ENCODE assay signal across 14 mouse cellular contexts in genomic region chr8:70648164-70648442, GRCm38 (mm10). TPM values are rescaled to one million over a fixed set of nuclear protein-coding genes. Genes with fewer than 3 reads are reported as not detected.
A peak's percentile ranks its signal among the peaks of the same experiment; 100 is the strongest.
DNase-seq lines count a peak whose midpoint lies in the region; ATAC-seq and TF ChIP-seq lines count a peak whose summit lies in the region.
"Had no signal": no experiment of that assay in that cellular context is flagged by ENCODE, and none has a peak within 500 bp of the region (broad histone marks: within the 10 kb centered on the region; RNA-seq: fewer than 3 reads in every experiment).

No protein-coding gene starts in this region.

- no peaks in the 10 kb centered on the region for H3K9me3 ChIP-seq in heart, embryonic 14.5 days (ENCODE audit: control insufficient read depth, low read length)
- no peaks in the 10 kb centered on the region for H3K9me3 ChIP-seq in neural tube, embryonic 11.5 days (ENCODE audit: control insufficient read depth, low read length)

- H3K27ac ChIP-seq in heart, embryonic 14.5 days (replicated peaks in 1 of 2; ENCODE audit: control insufficient read depth in 1 of 2, insufficient read depth in 1 of 2, low read depth in 2 of 2, low read length in 2 of 2): peak overlapping the region; percentile 74 to 89
- peak overlapping the region; percentile 56 for H3K27ac ChIP-seq in neural tube, embryonic 11.5 days (ENCODE audit: low read depth, low read length)
- H3K27ac ChIP-seq in liver, adult 2 months (replicated peaks; ENCODE audit: insufficient read depth, low read depth, low read length): peak overlapping the region; percentile 92

- no peak overlapping the region for H3K4me2 ChIP-seq in heart, embryonic 14.5 days (ENCODE audit: low read length)
- no peak overlapping the region for H3K4me2 ChIP-seq in neural tube, embryonic 11.5 days (ENCODE audit: low read depth)

- no peak for ATAC-seq in heart, embryonic 14.5 days (ENCODE audit: insufficient number of reproducible peaks, insufficient read depth, low FRiP score, low read depth)
- no peak for ATAC-seq in neural tube, embryonic 11.5 days (ENCODE audit: insufficient read depth, low FRiP score, low TSS enrichment)
- ATAC-seq: lung, postnatal 0 days had no signal

- DNase-seq in heart, postnatal 14 days: no peak
- DNase-seq in neural tube, embryonic 11.5 days (ENCODE audit: low spot score): no peak
- no peak for DNase-seq in neural tube, embryonic 10.5 days (ENCODE audit: extremely low spot score, low spot score)
- DNase-seq in liver, adult 2 months (ENCODE audit: extremely low read depth, low read depth, low spot score): peak; percentile 99
- DNase-seq in layer of hippocampus, postnatal 10 days (ENCODE audit: low spot score in 2 of 2): no peak
- no peak for DNase-seq in thymus, postnatal 25 days
- no peak for DNase-seq in left cerebral cortex, adult 11 months (ENCODE audit: low spot score)
- DNase-seq: cerebellum, adult 9-11 months; thymus, postnatal 14 days had no signal

- peaks cover 39% of the 10 kb centered on the region for H3K36me3 ChIP-seq in heart, embryonic 14.5 days (ENCODE audit: control insufficient read depth, insufficient read depth, low read length)
- peaks cover 7% of the 10 kb centered on the region; the same call in 1 of the 2 replicates for H3K36me3 ChIP-seq in neural tube, embryonic 11.5 days (ENCODE audit: control insufficient read depth, insufficient read depth, low read length)
- H3K36me3 ChIP-seq in liver, adult 2 months (ENCODE audit: control insufficient read depth, insufficient read depth, low read length): peaks cover 20% of the 10 kb centered on the region

- H3K4me3 ChIP-seq in heart, embryonic 14.5 days (ENCODE audit: control insufficient read depth in 1 of 2, insufficient read depth in 1 of 2, low read depth in 1 of 2, low read length in 2 of 2): no peak overlapping the region
- no peak overlapping the region for H3K4me3 ChIP-seq in neural tube, embryonic 11.5 days (ENCODE audit: low read depth, low read length)
- H3K4me3 ChIP-seq in liver, adult 2 months (ENCODE audit: insufficient read depth, low read depth, low read length): no peak overlapping the region
- H3K4me3 ChIP-seq: erythroblast, embryonic 14.5 days; myocyte had no signal

- H3K27me3 ChIP-seq in heart, embryonic 14.5 days (ENCODE audit: control insufficient read depth, insufficient read depth, low read length): no peaks in the 10 kb centered on the region
- no peaks in the 10 kb centered on the region for H3K27me3 ChIP-seq in neural tube, embryonic 11.5 days (ENCODE audit: control insufficient read depth, insufficient read depth, low read length)
- H3K27me3 ChIP-seq in liver, adult 2 months (ENCODE audit: control insufficient read depth, insufficient read depth, low read length): no peaks in the 10 kb centered on the region

- 31% methylated on average over 1 of the region's 1 CpGs for WGBS in heart, embryonic 14.5 days
- WGBS in neural tube, embryonic 11.5 days: 57% methylated on average over 1 of the region's 1 CpGs
- 20% methylated on average over 1 of the region's 1 CpGs for WGBS in liver, adult 2 months

- peak overlapping the region; percentile 50; the same call in 1 of the 2 replicates for H3K9ac ChIP-seq in heart, embryonic 14.5 days (ENCODE audit: low read length)
- no peak overlapping the region; the same call in 1 of the 2 replicates for H3K9ac ChIP-seq in neural tube, embryonic 11.5 days (ENCODE audit: low read length)
- H3K9ac ChIP-seq in liver, adult 2 months (ENCODE audit: low read depth, low read length): no peak overlapping the region; the same call in 1 of the 2 replicates

- TF ChIP-seq CTCF in liver, adult 2 months (IDR thresholded peaks at IDR 0.05; ENCODE audit: low read depth, low read length): no peak

- peaks cover 40 to 50% of the 10 kb centered on the region in 2 experiments for H3K4me1 ChIP-seq in heart, embryonic 14.5 days (ENCODE audit: control insufficient read depth in 2 of 2, insufficient read depth in 2 of 2, low read length in 2 of 2)
- H3K4me1 ChIP-seq in neural tube, embryonic 11.5 days (ENCODE audit: control insufficient read depth, insufficient read depth, low read length): peaks cover 33% of the 10 kb centered on the region
- H3K4me1 ChIP-seq in liver, adult 2 months (ENCODE audit: control insufficient read depth, insufficient read depth, low read length): peaks cover 46% of the 10 kb centered on the region

- no peak for TF ChIP-seq POLR2A in liver, adult 2 months (IDR thresholded peaks at IDR 0.05; ENCODE audit: extremely low read depth, insufficient read depth, low read length)

- peaks cover 8% of the 10 kb centered on the region; the same call in 1 of the 2 replicates for H3K79me2 ChIP-seq in liver, adult 2 months (ENCODE audit: control insufficient read depth, insufficient read depth, low read length)

- intact Hi-C loops in heart, postnatal 14 days (cut with DNase I): no loop called here

RNA-seq across cellular contexts. Expression of gene Pgpep1, which starts 12.1 kb away (rescaled TPM):
- polyA plus RNA-seq in heart, embryonic 14.5 days (2014; fragmentation: Nextera tagmentation; extraction: Ambion mirVana): 39.7 and 46.6 TPM in 2 replicates
- 10 to 100 TPM; 38.4 to 46.8 TPM for total RNA-seq in heart, postnatal 14 days (2021)
- 246 and 268 TPM in 2 replicates for polyA plus RNA-seq in neural tube, embryonic 11.5 days (2014; fragmentation: Nextera tagmentation; extraction: Ambion mirVana)
- 39.1 and 42.6 TPM in 2 replicates for total RNA-seq in liver, adult 2 months (2014; rRNA removed)
- 91.3 and 117 TPM in 2 replicates for polyA plus RNA-seq in liver, adult 2 months (2012; rRNA removed)
- 10 to 100 TPM; 25.8 to 31.9 TPM for total RNA-seq in layer of hippocampus, postnatal 10 days (2021)

RNA-seq across cellular contexts. Expression of gene Gdf15, which starts 15.8 kb away (rescaled TPM):
- polyA plus RNA-seq in heart, embryonic 14.5 days (2014; fragmentation: Nextera tagmentation; extraction: Ambion mirVana): 1.1 TPM in 2 replicates
- 1 to 10 TPM in 1 of 2 experiments, under 1 TPM in 1; 0.41 to 1.6 TPM for total RNA-seq in heart, postnatal 14 days (2021)
- polyA plus RNA-seq in neural tube, embryonic 11.5 days (2014; fragmentation: Nextera tagmentation; extraction: Ambion mirVana): 0.28 TPM in 1 of 2 replicates, not detected in the other
- total RNA-seq in liver, adult 2 months (2014; rRNA removed): 5.8 and 12.6 TPM in 2 replicates
- 23.8 and 27.7 TPM in 2 replicates for polyA plus RNA-seq in liver, adult 2 months (2012; rRNA removed)
- total RNA-seq in layer of hippocampus, postnatal 10 days (2021): not detected
- total RNA-seq: layer of hippocampus, postnatal 14 days had no signal
- polyA plus RNA-seq: erythroblast, embryonic 14.5 days had no signal

RNA-seq across cellular contexts. Expression of gene Lsm4, which starts 24.9 kb away (rescaled TPM):
- 316 and 334 TPM in 2 replicates for polyA plus RNA-seq in heart, embryonic 14.5 days (2014; fragmentation: Nextera tagmentation; extraction: Ambion mirVana)
- total RNA-seq in heart, postnatal 14 days (2021): 10 to 100 TPM; 75.0 to 76.5 TPM
- 298 and 301 TPM in 2 replicates for polyA plus RNA-seq in neural tube, embryonic 11.5 days (2014; fragmentation: Nextera tagmentation; extraction: Ambion mirVana)
- 30.8 and 35.4 TPM in 2 replicates for total RNA-seq in liver, adult 2 months (2014; rRNA removed)
- 35.4 and 51.8 TPM in 2 replicates for polyA plus RNA-seq in liver, adult 2 months (2012; rRNA removed)
- 10 to 100 TPM; 72.3 to 76.5 TPM for total RNA-seq in layer of hippocampus, postnatal 10 days (2021)

RNA-seq across cellular contexts. Expression of gene Lrrc25, which starts 32.1 kb away (rescaled TPM):
- polyA plus RNA-seq in heart, embryonic 14.5 days (2014; fragmentation: Nextera tagmentation; extraction: Ambion mirVana): 1.3 and 3.2 TPM in 2 replicates
- 1 to 10 TPM; 1.8 to 2.5 TPM for total RNA-seq in heart, postnatal 14 days (2021)
- polyA plus RNA-seq in neural tube, embryonic 11.5 days (2014; fragmentation: Nextera tagmentation; extraction: Ambion mirVana): 0.85 and 1.2 TPM in 2 replicates
- 1.4 and 2.3 TPM in 2 replicates for total RNA-seq in liver, adult 2 months (2014; rRNA removed)
- polyA plus RNA-seq in liver, adult 2 months (2012; rRNA removed): 2.5 and 7.0 TPM in 2 replicates
- total RNA-seq in layer of hippocampus, postnatal 10 days (2021): 1 to 10 TPM in 1 of 2 experiments, under 1 TPM in 1; 0.96 to 2.3 TPM
- polyA plus RNA-seq: myocyte had no signal

RNA-seq across cellular contexts. Expression of gene Ssbp4, which starts 39.4 kb away (rescaled TPM):
- polyA plus RNA-seq in heart, embryonic 14.5 days (2014; fragmentation: Nextera tagmentation; extraction: Ambion mirVana): 83.7 and 85.8 TPM in 2 replicates
- total RNA-seq in heart, postnatal 14 days (2021): 10 to 100 TPM; 39.7 to 46.4 TPM
- 125 and 137 TPM in 2 replicates for polyA plus RNA-seq in neural tube, embryonic 11.5 days (2014; fragmentation: Nextera tagmentation; extraction: Ambion mirVana)
- 2.3 and 5.0 TPM in 2 replicates for total RNA-seq in liver, adult 2 months (2014; rRNA removed)
- 13.5 and 16.4 TPM in 2 replicates for polyA plus RNA-seq in liver, adult 2 months (2012; rRNA removed)
- total RNA-seq in layer of hippocampus, postnatal 10 days (2021): 100 to 1,000 TPM; 225 to 240 TPM
